Mouse (Mus musculus): ENCODE measurements around the gene Tspan13. TPM values are rescaled to one million over a fixed set of nuclear protein-coding genes. Genes with fewer than 3 reads are reported as not detected.

Gene Tspan13
- polyA plus RNA-seq, 1 experiment = 294 TPM

GRCm38 (mm10) chr12:36036776-36037175 is 5.5 kb downstream of the Tspan13 start:
- DNase-seq = no peak

GRCm38 (mm10) chr12:36036121-36036520 is 6.2 kb downstream of the Tspan13 start:
- Histone ChIP-seq H3K36me3 (ENCODE audit: control insufficient read depth, insufficient read depth, low read length) (no peaks in the 10 kb centered on the region), H3K27me3 (ENCODE audit: control insufficient read depth, insufficient read depth, low read length) (no peaks in the 10 kb centered on the region), H3K27ac (ENCODE audit: control insufficient read depth, insufficient read depth, low read length) (no peak overlapping the region), H3K4me3 (ENCODE audit: control insufficient read depth, insufficient read depth, low read length) (no peak overlapping the region), H3K4me1 (replicated peaks; ENCODE audit: control insufficient read depth, insufficient read depth, low read length) (peaks cover 16% of the 10 kb centered on the region)
- TF ChIP-seq CTCF (IDR thresholded peaks at IDR 0.05; ENCODE audit: borderline replicate concordance, control insufficient read depth, extremely low read depth, insufficient read depth, low read length, poor library complexity) = no peak
- no peak for TF ChIP-seq POLR2A (IDR thresholded peaks at IDR 0.05; ENCODE audit: control insufficient read depth, extremely low read depth, insufficient read depth, low read length, poor library complexity)
- DNase-seq = no peak
- WGBS = 97% methylated on average over 7 of the region's 7 CpGs

More at GRCm38 (mm10) chr12:36036776-36037175, 5.5 kb downstream of the Tspan13 start:
- H3K4me1 ChIP-seq (replicated peaks; ENCODE audit: control insufficient read depth, insufficient read depth, low read length) = peaks cover 16% of the 10 kb centered on the region
- no peaks in the 10 kb centered on the region for H3K27me3 ChIP-seq (ENCODE audit: control insufficient read depth, insufficient read depth, low read length)
- 8% methylated on average over 10 of the region's 10 CpGs for WGBS
- 0 out of 2 replicates have a peak overlapping the region, but pooled peaks have one; percentile 6 for H3K4me3 ChIP-seq (ENCODE audit: control insufficient read depth, insufficient read depth, low read length)
- H3K27ac ChIP-seq (ENCODE audit: control insufficient read depth, insufficient read depth, low read length) = peak overlapping the region; percentile 73; the same call in 1 of the 2 replicates
- H3K36me3 ChIP-seq (ENCODE audit: control insufficient read depth, insufficient read depth, low read length) = no peaks in the 10 kb centered on the region
- TF ChIP-seq CTCF (IDR thresholded peaks at IDR 0.05; ENCODE audit: borderline replicate concordance, control insufficient read depth, extremely low read depth, insufficient read depth, low read length, poor library complexity) (no peak), POLR2A (IDR thresholded peaks at IDR 0.05; ENCODE audit: control insufficient read depth, extremely low read depth, insufficient read depth, low read length, poor library complexity) (no peak)

GRCm38 (mm10) chr12:36035501-36035900 is 6.8 kb downstream of the Tspan13 start:
- Histone ChIP-seq H3K4me3 (ENCODE audit: control insufficient read depth, insufficient read depth, low read length) (no peak overlapping the region), H3K27ac (ENCODE audit: control insufficient read depth, insufficient read depth, low read length) (no peak overlapping the region), H3K36me3 (ENCODE audit: control insufficient read depth, insufficient read depth, low read length) (no peaks in the 10 kb centered on the region), H3K27me3 (ENCODE audit: control insufficient read depth, insufficient read depth, low read length) (no peaks in the 10 kb centered on the region), H3K4me1 (replicated peaks; ENCODE audit: control insufficient read depth, insufficient read depth, low read length) (peaks cover 13% of the 10 kb centered on the region)
- DNase-seq = no peak
- 63% methylated on average over 6 of the region's 6 CpGs for WGBS
- TF ChIP-seq CTCF (IDR thresholded peaks at IDR 0.05; ENCODE audit: borderline replicate concordance, control insufficient read depth, extremely low read depth, insufficient read depth, low read length, poor library complexity) (no peak), POLR2A (IDR thresholded peaks at IDR 0.05; ENCODE audit: control insufficient read depth, extremely low read depth, insufficient read depth, low read length, poor library complexity) (no peak)

- H3K4me1 ChIP-seq (replicated peaks; ENCODE audit: control insufficient read depth, insufficient read depth, low read length) = peaks cover 13% of the 10 kb centered on the region
- no peak for DNase-seq
- H3K4me3 ChIP-seq (ENCODE audit: control insufficient read depth, insufficient read depth, low read length) = no peak overlapping the region
- 43% methylated on average over 4 of the region's 4 CpGs for WGBS
- TF ChIP-seq POLR2A (IDR thresholded peaks at IDR 0.05; ENCODE audit: control insufficient read depth, extremely low read depth, insufficient read depth, low read length, poor library complexity) (no peak), CTCF (IDR thresholded peaks at IDR 0.05; ENCODE audit: borderline replicate concordance, control insufficient read depth, extremely low read depth, insufficient read depth, low read length, poor library complexity) (no peak)
- H3K36me3 ChIP-seq (ENCODE audit: control insufficient read depth, insufficient read depth, low read length) = no peaks in the 10 kb centered on the region
- H3K27me3 ChIP-seq (ENCODE audit: control insufficient read depth, insufficient read depth, low read length) = no peaks in the 10 kb centered on the region
- H3K27ac ChIP-seq (ENCODE audit: control insufficient read depth, insufficient read depth, low read length) = no peak overlapping the region
Observed at GRCm38 (mm10) chr12:36032419-36032818, 9.9 kb downstream of the Tspan13 start.

GRCm38 (mm10) chr12:36030660-36031363 is 11.5 kb downstream of the Tspan13 start:
- no peak overlapping the region for H3K27ac ChIP-seq (ENCODE audit: control insufficient read depth, insufficient read depth, low read length)
- no peak overlapping the region for H3K4me3 ChIP-seq (ENCODE audit: control insufficient read depth, insufficient read depth, low read length)
- no peaks in the 10 kb centered on the region for H3K27me3 ChIP-seq (ENCODE audit: control insufficient read depth, insufficient read depth, low read length)
- 93% methylated on average over 12 of the region's 12 CpGs for WGBS
- TF ChIP-seq POLR2A (IDR thresholded peaks at IDR 0.05; ENCODE audit: control insufficient read depth, extremely low read depth, insufficient read depth, low read length, poor library complexity) = no peak
- TF ChIP-seq CTCF (IDR thresholded peaks at IDR 0.05; ENCODE audit: borderline replicate concordance, control insufficient read depth, extremely low read depth, insufficient read depth, low read length, poor library complexity) = no peak
- H3K4me1 ChIP-seq (replicated peaks; ENCODE audit: control insufficient read depth, insufficient read depth, low read length) = peaks cover 13% of the 10 kb centered on the region
- no peak for DNase-seq
- no peaks in the 10 kb centered on the region for H3K36me3 ChIP-seq (ENCODE audit: control insufficient read depth, insufficient read depth, low read length)

GRCm38 (mm10) chr12:36029687-36030086 is 12.6 kb downstream of the Tspan13 start:
- 40% methylated on average over 4 of the region's 6 CpGs for WGBS
- Histone ChIP-seq H3K36me3 (ENCODE audit: control insufficient read depth, insufficient read depth, low read length) (no peaks in the 10 kb centered on the region), H3K27ac (ENCODE audit: control insufficient read depth, insufficient read depth, low read length) (peak overlapping the region; percentile 39; the same call in 1 of the 2 replicates), H3K27me3 (ENCODE audit: control insufficient read depth, insufficient read depth, low read length) (no peaks in the 10 kb centered on the region), H3K4me1 (replicated peaks; ENCODE audit: control insufficient read depth, insufficient read depth, low read length) (peaks cover 16% of the 10 kb centered on the region), H3K4me3 (ENCODE audit: control insufficient read depth, insufficient read depth, low read length) (no peak overlapping the region)
- TF ChIP-seq POLR2A (IDR thresholded peaks at IDR 0.05; ENCODE audit: control insufficient read depth, extremely low read depth, insufficient read depth, low read length, poor library complexity) = no peak
- TF ChIP-seq CTCF (IDR thresholded peaks at IDR 0.05; ENCODE audit: borderline replicate concordance, control insufficient read depth, extremely low read depth, insufficient read depth, low read length, poor library complexity) = no peak
- no peak for DNase-seq

Measured in thymus, adult 2 months (tissue).